Mouse (Mus musculus) brain, embryonic 18.5 days (tissue): ENCODE measurements around the gene Fam181a.
A peak's percentile ranks its signal among the peaks of the same experiment; 100 is the strongest.

ENCODE experiments used
- DNase-seq: peaks from one replicate; pipeline ENCODE4 v3.0.0-alpha.2; 2012; ENCODE audit warnings: low read depth, low spot score

The Fam181a gene

DNA sequence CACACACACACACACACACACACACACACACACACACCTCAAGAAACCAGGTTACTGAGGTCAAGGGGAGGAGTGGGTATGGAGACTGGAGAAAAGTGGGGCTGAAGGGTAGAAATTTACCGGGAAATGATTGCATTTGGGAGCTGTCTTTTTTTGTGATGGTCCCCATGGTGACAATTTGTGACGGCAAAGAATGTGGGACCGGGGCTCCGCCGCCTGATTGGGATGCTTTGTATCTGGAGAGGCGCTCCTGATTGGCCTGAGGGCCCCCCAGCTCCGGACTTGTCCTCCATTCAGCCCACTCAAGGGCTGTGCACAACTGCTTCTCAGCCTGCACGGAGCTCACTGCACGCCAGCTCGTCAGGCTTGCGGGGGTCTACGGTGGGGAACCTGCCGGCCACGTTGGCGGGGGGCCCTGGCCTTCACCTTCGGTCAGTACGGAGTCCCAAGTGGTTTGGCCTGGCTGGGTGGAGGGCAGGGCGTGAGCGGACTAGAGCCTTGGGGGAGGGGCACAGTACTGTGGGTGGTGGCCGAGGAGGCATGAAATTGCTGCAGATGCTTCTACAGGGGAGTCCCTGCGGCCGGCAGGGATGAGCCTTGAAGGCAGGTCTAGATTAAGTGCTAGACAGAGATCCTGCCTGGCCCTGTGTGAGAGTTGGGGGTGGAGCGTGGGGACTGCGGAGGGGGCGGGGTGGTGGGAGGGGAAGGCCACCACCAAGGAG lies 4.0 kb downstream of the Fam181a start:
- DNase-seq = no peak

DNA sequence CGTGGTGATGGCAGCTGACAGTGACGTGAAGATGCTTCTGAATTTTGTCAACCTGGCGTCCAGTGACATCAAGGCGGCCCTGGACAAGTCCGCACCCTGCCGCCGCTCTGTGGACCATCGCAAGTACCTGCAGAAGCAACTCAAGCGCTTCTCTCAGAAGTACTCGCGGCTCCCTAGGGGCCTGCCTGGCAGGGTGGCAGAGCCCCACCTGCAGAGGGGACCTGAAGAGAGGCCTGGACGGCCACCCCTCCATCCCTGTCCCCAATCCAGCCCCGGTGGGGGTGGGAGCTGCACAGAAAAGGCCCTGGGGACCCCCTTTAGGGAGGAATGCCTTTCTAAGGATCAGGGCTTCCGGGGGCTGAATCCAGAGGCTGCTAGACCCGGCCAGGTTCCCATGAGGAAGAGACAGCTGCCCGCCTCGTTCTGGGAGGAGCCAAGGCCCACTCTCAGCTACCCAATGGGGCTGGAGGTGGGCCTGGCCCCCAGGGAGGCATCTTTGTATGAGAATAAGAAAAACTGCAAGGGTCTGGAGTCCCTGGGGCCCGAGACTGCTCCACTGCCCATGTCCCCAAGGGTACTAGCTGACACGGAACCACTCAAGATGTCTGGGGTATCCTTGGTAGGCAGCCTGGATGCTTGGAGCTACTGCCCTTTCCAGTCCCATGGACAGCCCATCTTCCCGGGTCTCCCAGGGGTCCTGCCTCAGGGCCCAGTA lies 5.2 kb downstream of the Fam181a start:
- no peak for DNase-seq

DNA sequence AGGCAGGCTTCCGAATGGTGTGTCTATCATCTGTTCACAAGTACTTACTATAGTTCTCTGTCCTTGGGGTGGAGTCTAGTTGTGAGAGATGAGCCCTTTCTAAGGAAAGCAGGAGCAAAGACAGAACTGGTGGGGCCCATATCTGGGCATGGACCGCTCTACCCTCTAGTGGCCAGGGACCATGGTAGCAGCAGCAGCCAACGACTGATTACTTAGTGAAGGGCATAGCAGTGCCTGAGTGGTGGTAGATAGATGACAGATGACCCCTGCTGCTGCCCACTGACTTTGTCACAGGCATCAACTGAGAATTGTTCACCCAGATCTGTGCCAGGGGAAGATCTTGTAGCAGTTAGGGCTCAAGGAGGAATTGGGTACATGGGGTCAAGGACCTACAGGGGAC lies 12.0 kb downstream of the Fam181a start:
- DNase-seq = no peak

DNA sequence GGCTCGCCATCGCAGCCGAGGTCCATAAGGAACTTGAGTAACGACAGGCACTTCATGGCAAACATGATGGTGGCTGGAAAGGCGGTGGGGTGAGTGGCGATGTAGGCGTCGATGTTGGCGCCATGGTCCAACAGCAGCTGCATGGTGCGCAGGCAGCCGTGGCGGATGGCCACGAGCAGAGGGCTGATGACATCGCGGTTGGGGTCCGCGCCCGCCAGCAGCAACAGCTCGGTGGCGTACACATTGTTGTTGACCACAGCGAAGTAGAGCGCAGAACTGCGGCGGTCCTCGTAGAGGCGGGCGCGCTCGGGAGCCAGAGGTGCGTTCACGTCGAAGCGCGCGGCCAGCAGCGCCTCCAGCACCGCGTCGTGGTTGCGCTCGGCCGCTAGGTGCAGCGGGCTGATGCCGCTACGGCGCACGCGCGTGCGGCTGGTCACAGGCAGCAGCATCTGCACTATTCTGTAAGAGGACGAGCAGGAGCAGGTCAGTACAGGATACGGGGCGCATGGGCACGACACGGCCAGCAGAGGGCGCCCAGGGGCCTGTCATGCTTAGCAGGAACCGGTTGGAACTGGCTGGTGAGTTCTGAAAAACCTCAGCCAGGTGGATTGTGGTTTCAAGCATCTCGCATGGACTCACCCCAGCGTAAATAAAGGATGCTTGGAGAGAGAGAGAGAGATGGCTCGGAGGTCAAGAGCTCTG lies 14.5 kb downstream of the Fam181a start:
- DNase-seq = peak; percentile 75

DNA sequence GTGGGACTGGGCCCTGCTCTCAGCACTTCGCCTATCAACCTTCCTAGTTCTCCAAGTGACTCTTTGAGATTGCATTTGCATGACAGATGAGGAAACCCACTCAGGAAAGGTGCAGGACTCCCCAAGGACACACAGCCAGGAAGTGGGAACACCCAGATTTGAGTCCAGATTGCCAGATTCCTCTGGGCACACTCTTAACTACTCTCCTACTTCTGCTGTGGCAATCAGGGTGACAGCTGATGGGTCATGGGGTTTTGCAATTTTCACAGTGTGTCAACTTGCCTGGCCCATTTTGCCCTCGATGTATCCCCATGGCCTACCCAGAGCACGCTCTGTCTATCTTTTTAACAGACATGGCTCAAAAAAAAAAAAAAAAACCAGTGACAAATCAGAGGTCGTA lies 15.8 kb downstream of the Fam181a start:
- no peak for DNase-seq

DNA sequence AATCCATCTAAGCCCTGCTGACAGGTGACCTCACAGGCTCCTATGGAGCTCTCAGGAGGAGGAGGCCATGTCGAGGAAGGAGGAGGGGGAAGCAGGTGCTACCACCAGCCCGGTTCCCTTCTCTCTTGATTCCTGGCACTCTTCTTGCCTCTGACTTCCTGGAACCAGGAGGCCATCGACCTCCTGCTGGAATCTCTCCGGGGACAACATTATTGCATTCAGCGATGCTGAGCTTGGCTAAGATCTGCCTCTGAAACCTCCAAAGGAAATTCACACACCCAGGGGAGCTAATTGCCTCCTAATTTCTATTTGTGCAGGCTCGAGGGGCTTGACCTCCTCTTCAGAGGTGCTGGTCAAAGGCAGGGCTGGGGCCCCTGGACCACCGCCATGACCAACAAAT lies 16.3 kb downstream of the Fam181a start:
- DNase-seq = no peak

DNA sequence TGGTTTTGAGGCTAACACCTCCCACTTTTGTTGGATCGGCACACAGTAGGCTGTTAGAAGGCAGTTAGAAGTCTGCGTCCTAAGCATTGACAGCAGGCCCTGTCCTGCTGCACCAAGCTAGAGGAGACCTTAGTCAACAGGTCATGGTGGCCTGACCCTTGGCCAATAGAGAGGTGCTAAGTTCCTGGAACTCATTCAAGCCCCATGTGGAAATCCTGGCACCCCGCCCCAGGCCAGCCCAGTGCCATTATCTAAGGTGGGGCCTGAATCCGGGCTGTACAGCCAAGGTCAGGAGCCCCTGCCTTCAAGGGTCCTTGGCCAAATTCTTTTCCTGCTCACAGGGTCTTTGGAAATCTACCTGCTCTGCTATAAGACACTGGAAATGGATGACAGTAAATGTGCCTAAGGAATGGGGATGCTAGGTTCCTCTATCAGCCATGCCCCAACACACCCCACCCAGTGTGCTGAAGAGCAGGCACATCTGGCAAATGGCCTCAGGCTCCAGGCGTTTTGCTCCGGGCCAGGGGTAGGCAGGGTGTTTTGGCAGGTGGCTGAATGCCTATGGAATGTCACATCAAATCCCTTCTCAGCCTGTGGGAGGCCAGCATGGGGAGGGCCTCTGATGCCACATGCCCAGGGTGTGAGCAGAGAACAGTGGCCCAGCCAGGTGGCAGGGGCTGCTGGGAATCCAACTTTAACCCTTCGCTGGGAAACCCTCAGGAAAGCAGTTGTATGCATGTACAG lies 17.8 kb downstream of the Fam181a start:
- no peak for DNase-seq

DNA sequence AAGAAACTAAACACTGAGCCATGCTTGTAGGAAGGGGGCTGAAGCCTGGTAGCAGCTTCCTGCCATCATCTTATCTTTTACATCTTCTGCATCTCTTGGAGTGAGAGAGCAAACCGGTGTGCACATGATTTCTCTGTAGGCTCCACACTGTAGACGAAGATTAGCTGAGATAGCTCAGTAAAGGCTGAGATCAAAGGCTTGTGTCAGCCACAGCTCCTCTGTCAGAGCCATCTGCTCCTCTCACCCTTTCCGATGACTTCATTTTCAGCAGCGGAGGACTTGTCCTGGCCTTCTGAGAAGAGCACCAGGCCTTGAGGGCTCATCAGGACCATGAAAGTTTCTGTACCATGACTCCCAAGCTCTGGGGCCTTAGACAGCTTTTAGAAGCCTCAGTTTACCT lies 20.7 kb downstream of the Fam181a start:
- DNase-seq = no peak

DNA sequence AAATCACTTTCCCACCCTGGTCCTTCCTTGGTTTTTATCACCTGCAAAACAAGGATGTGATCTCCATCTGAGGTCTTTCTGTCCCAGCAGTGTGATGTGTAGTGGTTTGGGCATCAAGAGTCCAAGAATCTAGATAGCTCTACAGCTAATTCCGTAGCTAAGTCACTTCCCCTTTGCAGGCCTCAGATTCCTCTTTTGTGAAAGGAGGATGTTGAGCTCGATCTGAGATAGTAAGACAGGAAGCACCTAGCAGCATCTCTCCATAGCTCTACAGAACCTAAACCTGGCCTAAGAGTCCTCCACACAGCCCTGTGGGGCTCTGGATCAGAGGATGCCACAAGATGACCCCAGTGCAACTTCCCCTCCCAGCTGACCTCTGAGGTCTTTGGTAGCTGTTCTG lies 22.1 kb downstream of the Fam181a start:
- no peak for DNase-seq

DNA sequence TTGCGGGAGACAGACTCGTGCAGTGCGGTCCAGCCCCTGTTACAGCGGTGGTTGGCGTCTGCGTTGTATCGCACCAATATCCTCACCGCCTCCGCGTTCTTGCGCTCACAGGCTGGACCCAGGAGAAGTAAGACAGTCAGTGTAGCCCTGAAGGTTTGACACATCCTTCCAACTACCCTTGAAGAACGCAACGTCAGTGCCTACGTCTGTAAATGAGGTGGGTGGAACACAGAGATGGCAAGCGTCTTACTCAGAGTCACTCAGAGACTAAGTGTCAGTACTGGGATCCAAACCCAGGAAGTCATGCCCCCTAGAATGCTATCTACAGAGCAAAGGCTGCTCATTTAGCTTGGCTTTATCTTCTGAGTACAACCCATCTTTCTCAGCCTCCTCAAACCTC lies 22.7 kb downstream of the Fam181a start:
- DNase-seq = no peak

DNA sequence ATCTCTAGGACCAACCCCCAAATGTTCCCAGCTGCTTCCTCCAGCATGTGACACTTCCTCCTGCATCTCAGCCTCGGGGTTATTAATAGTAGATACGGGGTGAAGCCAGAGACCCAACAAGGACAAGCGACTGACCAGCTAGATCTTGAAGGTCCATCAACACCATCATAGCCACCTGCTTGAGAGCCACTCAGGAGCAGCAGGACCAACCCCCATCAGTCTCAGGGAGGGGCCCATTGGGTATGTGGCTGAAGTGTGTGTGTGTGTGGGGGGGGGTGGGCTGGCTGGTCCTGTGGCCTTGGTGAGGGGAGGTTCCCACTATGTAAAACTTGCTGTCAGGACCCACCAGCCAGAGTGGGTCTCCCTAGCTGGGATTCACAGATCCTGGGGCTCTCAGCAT lies 26.0 kb downstream of the Fam181a start:
- no peak for DNase-seq

DNA sequence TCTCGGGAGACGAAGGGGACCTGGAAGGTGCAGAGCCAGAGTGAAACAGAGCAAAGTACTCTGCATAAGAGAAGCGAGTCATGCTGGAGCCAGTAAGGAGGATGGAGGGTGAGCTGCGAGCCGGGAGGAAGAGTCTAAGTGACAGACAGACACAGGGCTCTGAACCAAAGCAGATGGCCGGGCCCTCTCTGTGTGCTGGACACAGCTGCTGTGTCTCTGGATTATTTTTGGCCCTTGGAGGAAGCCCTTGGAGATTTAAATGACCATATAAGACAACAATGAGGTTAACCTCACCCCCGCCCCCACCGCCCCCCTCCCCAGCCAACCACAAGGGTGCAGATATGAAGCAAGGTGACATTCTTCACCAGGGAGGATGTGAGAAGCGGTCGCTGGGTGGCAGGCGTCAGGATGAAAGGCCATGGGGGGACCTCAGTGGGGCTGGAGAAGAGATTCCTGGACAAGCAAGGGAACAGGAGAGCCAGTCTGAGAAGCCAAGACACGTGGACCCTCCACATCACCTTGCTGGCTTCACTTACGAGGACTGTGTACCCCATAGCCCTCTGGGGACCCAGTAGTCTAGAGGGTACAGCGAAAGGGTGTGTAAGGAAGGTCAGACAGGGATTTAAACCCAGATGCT lies 27.5 kb downstream of the Fam181a start:
- no peak for DNase-seq

DNA sequence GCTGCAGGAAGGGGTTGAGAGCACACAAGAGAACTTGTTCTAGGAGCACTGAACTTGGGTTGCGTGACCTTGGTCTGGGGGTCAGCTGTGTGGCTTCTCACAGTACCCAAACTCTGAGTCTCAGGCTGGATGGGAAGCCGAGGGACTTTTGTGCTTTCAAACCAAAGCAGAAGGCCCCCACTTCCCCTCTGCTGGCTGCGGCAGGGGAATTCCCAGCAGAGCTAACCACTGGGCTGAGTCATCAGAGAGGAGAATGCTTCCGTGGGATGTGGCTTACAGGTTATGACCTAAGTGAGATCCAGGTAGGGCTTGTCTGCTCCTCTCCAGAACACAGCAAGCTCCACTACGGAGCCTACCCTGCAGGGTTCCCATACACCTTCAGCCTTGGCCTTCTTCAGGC lies 30.4 kb downstream of the Fam181a start:
- no peak for DNase-seq

DNA sequence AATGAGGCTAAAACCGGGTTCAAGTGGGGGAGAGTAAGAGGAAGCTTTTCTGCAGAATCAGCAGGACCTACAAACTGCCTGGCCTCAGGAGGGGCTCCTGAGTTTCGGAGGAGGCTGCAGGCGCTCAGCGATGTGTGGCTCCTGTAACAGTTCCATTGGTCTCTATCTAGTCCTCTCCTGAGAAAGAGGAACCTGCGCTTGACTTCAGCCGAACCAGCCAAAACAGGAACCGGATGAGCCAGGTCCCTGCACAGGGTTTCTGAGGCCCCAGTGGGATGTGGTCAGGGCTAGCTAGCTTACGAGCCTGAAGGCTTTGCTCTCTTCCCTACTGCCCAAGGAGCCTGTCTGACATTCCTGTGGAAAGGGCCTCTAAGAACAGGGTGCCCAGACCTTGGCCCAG lies 32.7 kb downstream of the Fam181a start:
- no peak for DNase-seq

DNA sequence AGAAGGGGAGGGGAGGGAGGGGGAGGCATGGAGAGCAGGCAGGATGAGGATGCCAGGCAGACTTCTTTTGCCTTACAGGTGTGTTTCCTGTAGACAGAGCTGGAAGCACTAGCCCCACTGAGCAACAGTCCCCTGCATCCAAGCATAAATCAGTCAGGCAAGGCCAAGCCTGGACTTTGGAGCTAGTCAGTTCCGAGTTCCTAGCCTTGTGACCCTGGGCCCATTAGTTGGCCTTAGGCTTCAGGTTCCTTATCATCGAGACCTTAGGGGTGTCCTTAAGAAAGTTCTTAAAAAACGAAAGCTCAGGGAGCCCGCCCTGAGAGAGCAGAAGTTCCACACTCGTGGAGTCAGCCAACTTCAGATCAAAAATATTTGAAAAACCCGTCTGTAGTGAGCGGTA lies 34.2 kb downstream of the Fam181a start:
- no peak for DNase-seq

DNA sequence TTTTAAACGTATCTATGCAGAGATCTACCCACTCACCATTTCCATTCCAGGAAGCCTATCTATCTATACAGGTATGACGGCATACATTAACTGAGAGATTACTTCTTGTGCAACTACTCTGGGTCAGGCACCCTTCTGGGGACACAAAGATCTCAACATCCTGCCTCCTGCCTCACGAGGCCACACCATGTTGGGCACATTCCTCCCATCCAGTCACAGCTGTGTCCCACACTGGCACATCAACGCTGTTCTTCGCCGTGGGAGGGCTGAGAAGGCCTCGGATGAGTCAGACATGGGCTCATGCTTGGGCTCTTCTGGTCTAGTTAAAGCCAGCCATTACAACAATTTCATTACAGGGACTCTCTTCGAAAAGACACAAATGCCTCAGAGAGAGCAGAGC lies 36.2 kb downstream of the Fam181a start:
- DNase-seq = no peak

DNA sequence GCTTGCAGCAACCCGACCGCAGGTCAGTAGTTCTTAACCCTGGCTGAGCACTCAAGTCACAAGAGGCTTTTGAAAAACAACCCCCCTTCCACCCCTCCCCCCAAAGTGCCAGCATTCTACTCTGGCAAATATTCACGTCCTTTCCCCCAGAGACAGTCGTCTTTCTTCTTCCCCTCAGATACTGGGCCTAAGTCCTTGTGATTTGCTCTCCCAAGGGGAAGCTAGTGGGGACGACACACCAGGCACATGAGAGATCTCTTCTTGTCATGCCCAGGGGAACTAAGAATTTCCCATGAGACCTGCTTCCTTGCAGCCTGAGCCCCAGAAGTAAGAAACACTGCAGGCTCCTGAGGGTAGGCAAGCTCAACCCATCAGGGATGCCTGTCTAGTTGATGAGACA lies 36.6 kb downstream of the Fam181a start:
- DNase-seq = no peak

DNA sequence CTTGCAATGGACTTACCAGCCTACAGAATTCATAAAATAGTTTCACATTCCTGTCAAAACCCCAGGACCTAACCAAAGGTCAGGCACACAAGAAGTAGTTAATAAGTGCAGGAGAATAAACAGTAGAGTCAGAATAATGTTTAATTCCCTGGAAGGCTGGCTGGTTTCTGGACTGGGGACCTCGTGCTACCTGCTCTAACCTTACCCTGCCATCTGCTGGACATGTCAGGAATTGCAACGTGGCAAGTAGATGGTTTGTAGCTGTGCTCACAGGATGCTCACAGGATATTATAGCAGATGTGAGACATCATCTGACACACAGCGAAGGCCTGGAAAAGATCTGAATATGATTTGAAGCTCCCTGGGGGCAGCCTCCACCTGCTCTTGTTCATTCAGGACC lies 37.7 kb downstream of the Fam181a start:
- peak; percentile 36 for DNase-seq

DNA sequence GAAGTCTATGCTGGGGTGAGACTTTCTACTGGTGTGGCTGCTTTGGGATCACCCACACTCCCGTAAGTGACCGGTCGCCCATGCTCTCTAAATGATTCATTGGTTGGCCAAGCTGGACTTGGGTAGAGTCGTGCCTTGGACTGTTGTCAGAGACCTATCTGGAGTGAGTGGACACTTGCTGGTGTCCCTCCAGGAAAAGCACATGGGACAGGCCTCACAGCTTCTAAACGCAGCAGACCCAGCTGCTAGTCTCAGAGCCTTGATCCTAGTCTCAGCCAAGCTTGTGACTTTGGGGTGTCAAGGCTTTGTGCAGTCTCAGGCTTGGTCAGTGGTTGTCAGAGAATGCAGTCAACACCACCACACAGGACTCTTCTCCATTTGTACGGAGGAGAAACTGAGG lies 42.0 kb downstream of the Fam181a start:
- DNase-seq = no peak

DNA sequence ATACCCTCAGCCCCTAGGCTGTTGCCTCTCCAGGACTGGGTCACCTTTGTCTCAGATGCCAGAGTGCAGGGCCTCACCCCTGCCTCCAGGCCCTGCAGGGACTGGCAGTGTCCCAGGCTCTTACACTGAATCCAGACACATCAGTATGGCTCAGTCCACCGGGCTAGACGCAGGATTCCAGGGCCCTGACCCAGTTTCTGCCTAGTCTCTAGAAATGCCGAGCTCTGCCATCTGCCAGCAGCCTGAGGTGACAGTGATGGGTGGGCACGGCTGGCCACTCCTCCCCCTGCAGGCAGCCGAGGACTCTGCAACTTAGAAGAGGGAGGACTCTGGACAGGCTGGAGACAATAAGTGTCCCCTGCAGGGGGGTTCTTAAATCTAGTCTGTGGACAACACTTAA lies 42.8 kb downstream of the Fam181a start:
- no peak for DNase-seq

DNA sequence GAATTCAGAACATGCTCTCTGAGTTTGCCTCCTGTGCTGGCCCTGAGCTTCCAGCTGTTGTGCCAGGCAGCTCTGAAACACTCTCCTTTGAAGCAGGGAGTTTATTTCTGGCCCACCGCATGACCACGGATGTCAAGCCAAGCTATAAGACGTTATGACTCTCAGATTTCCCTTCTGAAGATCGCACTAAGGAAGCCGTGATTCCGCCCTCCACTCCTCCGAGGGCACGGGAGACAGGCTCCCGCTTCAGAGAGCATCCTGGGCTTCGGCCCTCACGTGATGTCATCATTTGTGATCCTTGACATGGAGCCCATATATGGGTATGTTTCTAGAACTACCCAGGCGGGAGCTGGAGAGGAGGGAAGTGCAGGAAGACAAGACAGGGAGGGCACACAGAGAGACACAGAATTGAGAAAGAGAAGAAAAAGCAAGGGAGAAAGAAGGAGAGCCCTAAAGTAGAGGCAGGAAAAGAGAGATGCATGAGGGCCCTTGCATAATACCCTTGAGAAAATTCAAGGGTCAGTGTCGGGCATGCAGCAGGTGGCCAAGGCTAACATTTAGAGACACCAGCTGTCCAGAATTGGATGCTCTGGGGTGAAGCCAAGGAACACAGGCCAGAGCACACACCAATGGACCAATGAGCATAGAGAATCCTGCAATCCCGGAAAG lies 45.1 kb downstream of the Fam181a start, which contains the start of gene Asb2:
Asb2 (minus strand) TSS at position 256 of the 669 bp plus-strand sequence.
- DNase-seq = no peak
